Mouse (Mus musculus): ENCODE measurements around the gene Nxn. TPM values are rescaled to one million over a fixed set of nuclear protein-coding genes. Genes with fewer than 3 reads are reported as not detected.

The Nxn gene
- polyA plus RNA-seq, 1 experiment from 2014 or later, result 74.8 TPM

- WGBS, result 90% methylated on average over 5 of the region's 5 CpGs
- H3K27ac ChIP-seq (replicated peaks), result no peak overlapping the region
- H3K9ac ChIP-seq, result no peak overlapping the region
- H3K4me2 ChIP-seq (replicated peaks), result no peak overlapping the region
- no peaks in the 10 kb centered on the region for H3K9me3 ChIP-seq (replicated peaks)
- H3K36me3 ChIP-seq, result peaks cover 3% of the 10 kb centered on the region; the same call in 1 of the 2 replicates
- peaks cover 69% of the 10 kb centered on the region for H3K4me1 ChIP-seq
- no peak for ATAC-seq (ENCODE audit: insufficient number of reproducible peaks, low FRiP score, low TSS enrichment, low read depth)
- H3K4me3 ChIP-seq (replicated peaks), result no peak overlapping the region
- no peaks in the 10 kb centered on the region for H3K27me3 ChIP-seq
Measured at GRCm38 (mm10) chr11:76315785-76316444, 83.0 kb downstream of the Nxn start.

GRCm38 (mm10) chr11:76314741-76315140 lies 84.2 kb downstream of the Nxn start:
- Histone ChIP-seq H3K9ac (no peak overlapping the region), H3K27ac (replicated peaks) (no peak overlapping the region), H3K4me1 (peaks cover 71% of the 10 kb centered on the region), H3K9me3 (replicated peaks) (no peaks in the 10 kb centered on the region), H3K4me3 (replicated peaks) (no peak overlapping the region), H3K4me2 (replicated peaks) (no peak overlapping the region), H3K27me3 (no peaks in the 10 kb centered on the region), H3K36me3 (no peaks in the 10 kb centered on the region)
- WGBS, result 74% methylated on average over 4 of the region's 4 CpGs
- no peak for ATAC-seq (ENCODE audit: insufficient number of reproducible peaks, low FRiP score, low TSS enrichment, low read depth)

- H3K27ac ChIP-seq (replicated peaks), result no peak overlapping the region
- WGBS, result 72% methylated on average over 6 of the region's 6 CpGs
- H3K4me2 ChIP-seq (replicated peaks), result no peak overlapping the region
- H3K9me3 ChIP-seq (replicated peaks), result no peaks in the 10 kb centered on the region
- H3K27me3 ChIP-seq, result no peaks in the 10 kb centered on the region
- peaks cover 72% of the 10 kb centered on the region for H3K4me1 ChIP-seq
- no peak overlapping the region for H3K9ac ChIP-seq
- H3K36me3 ChIP-seq, result no peaks in the 10 kb centered on the region
- H3K4me3 ChIP-seq (replicated peaks), result no peak overlapping the region
- ATAC-seq (ENCODE audit: insufficient number of reproducible peaks, low FRiP score, low TSS enrichment, low read depth), result no peak
Measured at GRCm38 (mm10) chr11:76314140-76314539, 84.8 kb downstream of the Nxn start.

- Histone ChIP-seq H3K27me3 (no peaks in the 10 kb centered on the region), H3K27ac (replicated peaks) (peak overlapping the region; percentile 87), H3K4me3 (replicated peaks) (no peak overlapping the region), H3K9me3 (replicated peaks) (no peaks in the 10 kb centered on the region), H3K9ac (no peak overlapping the region), H3K4me1 (peaks cover 62% of the 10 kb centered on the region), H3K4me2 (replicated peaks) (no peak overlapping the region), H3K36me3 (no peaks in the 10 kb centered on the region)
- WGBS, result 12% methylated on average over 4 of the region's 4 CpGs
- ATAC-seq (ENCODE audit: insufficient number of reproducible peaks, low FRiP score, low TSS enrichment, low read depth), result no peak
Measured at GRCm38 (mm10) chr11:76312805-76313204, 86.1 kb downstream of the Nxn start.

- Histone ChIP-seq H3K27ac (replicated peaks) (peak overlapping the region; percentile 87), H3K36me3 (no peaks in the 10 kb centered on the region), H3K9me3 (replicated peaks) (no peaks in the 10 kb centered on the region), H3K27me3 (no peaks in the 10 kb centered on the region), H3K9ac (no peak overlapping the region), H3K4me2 (replicated peaks) (no peak overlapping the region; the same call in 1 of the 2 replicates), H3K4me1 (peaks cover 68% of the 10 kb centered on the region), H3K4me3 (replicated peaks) (no peak overlapping the region)
- 20% methylated on average over 12 of the region's 12 CpGs for WGBS
- peak; percentile 56; the same call in 1 of the 2 replicates for ATAC-seq (ENCODE audit: insufficient number of reproducible peaks, low FRiP score, low TSS enrichment, low read depth)
Measured at GRCm38 (mm10) chr11:76311224-76312000, 87.5 kb downstream of the Nxn start.

- WGBS, result 37% methylated on average over 5 of the region's 5 CpGs
- H3K36me3 ChIP-seq, result no peaks in the 10 kb centered on the region
- H3K27ac ChIP-seq (replicated peaks), result peak overlapping the region; percentile 87
- no peaks in the 10 kb centered on the region for H3K9me3 ChIP-seq (replicated peaks)
- H3K4me3 ChIP-seq (replicated peaks), result no peak overlapping the region
- H3K9ac ChIP-seq, result no peak overlapping the region
- peaks cover 80% of the 10 kb centered on the region for H3K4me1 ChIP-seq
- ATAC-seq (ENCODE audit: insufficient number of reproducible peaks, low FRiP score, low TSS enrichment, low read depth), result peak; percentile 48; the same call in 1 of the 2 replicates
- no peak overlapping the region for H3K4me2 ChIP-seq (replicated peaks)
- no peaks in the 10 kb centered on the region for H3K27me3 ChIP-seq
Measured at GRCm38 (mm10) chr11:76309868-76310267, 89.1 kb downstream of the Nxn start.

- Histone ChIP-seq H3K4me3 (replicated peaks) (no peak overlapping the region), H3K27me3 (no peaks in the 10 kb centered on the region), H3K9me3 (replicated peaks) (no peaks in the 10 kb centered on the region), H3K9ac (no peak overlapping the region), H3K27ac (replicated peaks) (peak overlapping the region; percentile 87; the same call in 1 of the 2 replicates), H3K36me3 (no peaks in the 10 kb centered on the region), H3K4me2 (replicated peaks) (no peak overlapping the region), H3K4me1 (peaks cover 79% of the 10 kb centered on the region)
- ATAC-seq (ENCODE audit: insufficient number of reproducible peaks, low FRiP score, low TSS enrichment, low read depth), result no peak
- 52% methylated on average over 6 of the region's 6 CpGs for WGBS
Measured at GRCm38 (mm10) chr11:76309072-76309471, 89.9 kb downstream of the Nxn start.

GRCm38 (mm10) chr11:76306769-76307168 lies 92.2 kb downstream of the Nxn start:
- H3K4me2 ChIP-seq (replicated peaks), result no peak overlapping the region
- H3K36me3 ChIP-seq, result no peaks in the 10 kb centered on the region
- no peak overlapping the region for H3K9ac ChIP-seq
- no peaks in the 10 kb centered on the region for H3K9me3 ChIP-seq (replicated peaks)
- peaks cover 70% of the 10 kb centered on the region for H3K4me1 ChIP-seq
- H3K27ac ChIP-seq (replicated peaks), result no peak overlapping the region
- H3K4me3 ChIP-seq (replicated peaks), result no peak overlapping the region
- H3K27me3 ChIP-seq, result no peaks in the 10 kb centered on the region
- WGBS, result 43% methylated on average over 4 of the region's 4 CpGs
- no peak for ATAC-seq (ENCODE audit: insufficient number of reproducible peaks, low FRiP score, low TSS enrichment, low read depth)

GRCm38 (mm10) chr11:76305571-76305970 lies 93.4 kb downstream of the Nxn start:
- no peak overlapping the region for H3K4me3 ChIP-seq (replicated peaks)
- H3K27ac ChIP-seq (replicated peaks), result peak overlapping the region; percentile 61
- no peaks in the 10 kb centered on the region for H3K36me3 ChIP-seq
- no peak for ATAC-seq (ENCODE audit: insufficient number of reproducible peaks, low FRiP score, low TSS enrichment, low read depth)
- H3K9me3 ChIP-seq (replicated peaks), result no peaks in the 10 kb centered on the region
- peaks cover 69% of the 10 kb centered on the region for H3K4me1 ChIP-seq
- 49% methylated on average over 4 of the region's 4 CpGs for WGBS
- H3K4me2 ChIP-seq (replicated peaks), result no peak overlapping the region
- no peaks in the 10 kb centered on the region for H3K27me3 ChIP-seq
- H3K9ac ChIP-seq, result no peak overlapping the region

GRCm38 (mm10) chr11:76303368-76303767 lies 95.6 kb downstream of the Nxn start:
- no peak for ATAC-seq (ENCODE audit: insufficient number of reproducible peaks, low FRiP score, low TSS enrichment, low read depth)
- 74% methylated on average over 11 of the region's 11 CpGs for WGBS
- H3K4me1 ChIP-seq, result peaks cover 74% of the 10 kb centered on the region

GRCm38 (mm10) chr11:76300862-76301261 lies 98.1 kb downstream of the Nxn start:
- ATAC-seq (ENCODE audit: insufficient number of reproducible peaks, low FRiP score, low TSS enrichment, low read depth), result peak; percentile 35; the same call in 1 of the 2 replicates
- Histone ChIP-seq H3K4me2 (replicated peaks) (0 out of 2 replicates have a peak overlapping the region, but pooled peaks have one; percentile 12), H3K4me3 (replicated peaks) (no peak overlapping the region), H3K36me3 (no peaks in the 10 kb centered on the region), H3K27me3 (no peaks in the 10 kb centered on the region), H3K9me3 (replicated peaks) (no peaks in the 10 kb centered on the region), H3K9ac (no peak overlapping the region), H3K4me1 (peaks cover 78% of the 10 kb centered on the region), H3K27ac (replicated peaks) (peak overlapping the region; percentile 76)
- WGBS, result 40% methylated on average over 5 of the region's 5 CpGs

More at GRCm38 (mm10) chr11:76303368-76303767, 95.6 kb downstream of the Nxn start:
- Histone ChIP-seq H3K27ac (replicated peaks) (no peak overlapping the region), H3K36me3 (no peaks in the 10 kb centered on the region), H3K9me3 (replicated peaks) (no peaks in the 10 kb centered on the region), H3K9ac (no peak overlapping the region), H3K4me2 (replicated peaks) (no peak overlapping the region), H3K27me3 (no peaks in the 10 kb centered on the region), H3K4me3 (replicated peaks) (no peak overlapping the region)
